Mouse (Mus musculus): ENCODE data around the gene Ldlrad1. TPM values are rescaled to one million over a fixed set of nuclear protein-coding genes. Genes with fewer than 3 reads are reported as not detected.

The Ldlrad1 gene
- polyA plus RNA-seq, 1 experiment = not detected

DNA sequence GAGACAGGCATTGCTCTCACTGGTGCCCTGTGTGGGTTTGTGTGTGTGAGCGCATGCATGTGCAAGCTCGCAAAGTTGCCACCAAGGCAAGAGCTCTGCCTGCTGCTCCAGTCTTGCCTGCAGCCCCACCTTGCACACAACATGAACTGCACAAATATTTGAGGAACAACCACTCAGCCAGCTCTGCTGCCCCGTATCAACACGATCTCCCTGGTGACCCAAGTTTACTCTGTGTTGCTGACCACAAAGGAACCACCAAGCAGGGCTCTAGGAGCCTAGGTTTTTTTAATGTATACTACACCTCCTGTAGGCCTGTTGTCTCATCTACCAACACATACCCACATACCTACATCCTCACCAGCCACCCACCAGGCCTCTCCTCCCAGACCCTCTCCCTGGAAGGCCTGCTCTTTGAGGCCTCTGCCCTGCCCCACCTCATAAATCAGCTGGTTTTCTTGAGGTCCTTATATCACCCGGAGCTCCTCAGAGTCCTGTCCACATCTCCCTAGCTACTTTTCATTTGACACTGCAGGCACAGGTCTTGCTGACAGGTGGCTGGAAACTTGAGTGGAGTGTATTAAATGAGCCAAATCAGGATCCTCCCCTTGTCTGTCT lies 1.6 kb downstream of the Ldlrad1 start:
- TF ChIP-seq SRF (IDR thresholded peaks at IDR 0.05; ENCODE audit: control insufficient read depth, insufficient read length, low read depth) (no peak), USF1 (IDR thresholded peaks at IDR 0.05; ENCODE audit: low read depth) (no peak)
- H3K27me3 ChIP-seq (ENCODE audit: control insufficient read depth, insufficient read depth, insufficient read length) = no peaks in the 10 kb centered on the region
- H3ac ChIP-seq (ENCODE audit: control insufficient read depth, insufficient read length) = no peak overlapping the region
- H3K36me3 ChIP-seq (ENCODE audit: control insufficient read depth, insufficient read depth) = no peaks in the 10 kb centered on the region
- no peak overlapping the region for H3K4me3 ChIP-seq
- no peaks in the 10 kb centered on the region for H3K79me2 ChIP-seq (ENCODE audit: control insufficient read depth, insufficient read depth)
- H3K4me2 ChIP-seq (ENCODE audit: low read depth) = no peak overlapping the region

DNA sequence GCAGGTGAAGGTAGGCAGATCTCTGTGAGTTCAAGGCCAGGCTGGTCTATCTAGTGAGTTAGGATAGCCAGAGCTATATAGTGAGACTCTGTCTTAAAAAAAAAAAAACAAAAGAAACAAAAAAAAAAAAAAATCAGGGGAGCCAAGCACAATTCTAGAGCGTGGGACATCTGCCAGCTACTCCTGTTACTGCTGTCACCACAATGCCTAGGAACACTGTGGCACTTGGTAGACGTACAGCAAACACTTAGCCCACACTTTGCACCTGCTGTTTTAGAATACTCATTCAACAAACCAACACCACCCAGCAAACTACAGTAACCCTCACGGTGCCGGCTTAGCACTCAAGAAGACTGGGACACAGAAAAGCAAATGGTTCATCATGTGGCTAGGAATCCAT lies 2.5 kb downstream of the Ldlrad1 start:
- H3K27me3 ChIP-seq (ENCODE audit: control insufficient read depth, insufficient read depth, insufficient read length) = no peaks in the 10 kb centered on the region
- peak in 1 of 3 experiments; percentile 5 for TF ChIP-seq MYOG (IDR thresholded peaks at IDR 0.05; ENCODE audit: control insufficient read depth in 1 of 3, insufficient read depth in 1 of 3, insufficient read length in 2 of 3, low read depth in 2 of 3)
- no peak for TF ChIP-seq REST (IDR thresholded peaks at IDR 0.05; ENCODE audit: insufficient read depth, insufficient read length)
- TF ChIP-seq MYOD1 (IDR thresholded peaks at IDR 0.05; ENCODE audit: control insufficient read depth in 1 of 3, insufficient read length in 2 of 3, low read depth in 2 of 3) = peak in 1 of 3 experiments; percentile 52
- no peaks in the 10 kb centered on the region for H3K79me2 ChIP-seq (ENCODE audit: control insufficient read depth, insufficient read depth)
- H3K4me2 ChIP-seq (ENCODE audit: low read depth) = no peak overlapping the region
- no peaks in the 10 kb centered on the region for H3K36me3 ChIP-seq (ENCODE audit: control insufficient read depth, insufficient read depth)
- H3ac ChIP-seq (ENCODE audit: control insufficient read depth, insufficient read length) = no peak overlapping the region
- no peak overlapping the region for H3K4me3 ChIP-seq

DNA sequence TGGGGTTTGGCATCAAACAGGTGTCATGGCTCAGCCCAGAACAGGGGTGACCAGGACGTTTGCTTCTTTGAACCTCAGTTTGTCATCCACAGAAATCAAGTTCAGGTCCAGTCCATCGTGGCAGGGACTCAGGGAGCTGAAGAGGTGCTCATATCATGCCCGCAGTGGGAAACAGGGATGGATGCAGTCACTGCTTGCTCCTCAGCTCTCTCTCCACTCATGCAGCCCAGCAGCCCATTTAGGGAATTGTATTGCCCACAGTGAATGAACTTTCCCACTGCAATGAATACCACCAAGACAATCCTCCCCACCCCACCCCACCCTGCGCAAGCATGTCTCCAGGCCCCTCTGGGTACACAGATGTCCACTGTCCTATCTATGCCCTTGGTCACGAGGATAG lies 3.0 kb downstream of the Ldlrad1 start:
- no peak overlapping the region for H3K4me3 ChIP-seq
- TF ChIP-seq POLR2A (IDR thresholded peaks at IDR 0.05; ENCODE audit: insufficient read length, low read depth) (no peak), MAX (IDR thresholded peaks at IDR 0.05; ENCODE audit: low read depth) (no peak), REST (IDR thresholded peaks at IDR 0.05; ENCODE audit: insufficient read depth, insufficient read length) (no peak), MYOD1 (IDR thresholded peaks at IDR 0.05; ENCODE audit: control insufficient read depth in 1 of 3, insufficient read length in 2 of 3, low read depth in 2 of 3) (no peak), USF1 (IDR thresholded peaks at IDR 0.05; ENCODE audit: low read depth) (no peak), SRF (IDR thresholded peaks at IDR 0.05; ENCODE audit: control insufficient read depth, insufficient read length, low read depth) (no peak)
- H3K79me2 ChIP-seq (ENCODE audit: control insufficient read depth, insufficient read depth) = no peaks in the 10 kb centered on the region
- H3K36me3 ChIP-seq (ENCODE audit: control insufficient read depth, insufficient read depth) = no peaks in the 10 kb centered on the region
- no peak overlapping the region for H3ac ChIP-seq (ENCODE audit: control insufficient read depth, insufficient read length)
- H3K4me2 ChIP-seq (ENCODE audit: low read depth) = no peak overlapping the region
- H3K27me3 ChIP-seq (ENCODE audit: control insufficient read depth, insufficient read depth, insufficient read length) = no peaks in the 10 kb centered on the region

DNA sequence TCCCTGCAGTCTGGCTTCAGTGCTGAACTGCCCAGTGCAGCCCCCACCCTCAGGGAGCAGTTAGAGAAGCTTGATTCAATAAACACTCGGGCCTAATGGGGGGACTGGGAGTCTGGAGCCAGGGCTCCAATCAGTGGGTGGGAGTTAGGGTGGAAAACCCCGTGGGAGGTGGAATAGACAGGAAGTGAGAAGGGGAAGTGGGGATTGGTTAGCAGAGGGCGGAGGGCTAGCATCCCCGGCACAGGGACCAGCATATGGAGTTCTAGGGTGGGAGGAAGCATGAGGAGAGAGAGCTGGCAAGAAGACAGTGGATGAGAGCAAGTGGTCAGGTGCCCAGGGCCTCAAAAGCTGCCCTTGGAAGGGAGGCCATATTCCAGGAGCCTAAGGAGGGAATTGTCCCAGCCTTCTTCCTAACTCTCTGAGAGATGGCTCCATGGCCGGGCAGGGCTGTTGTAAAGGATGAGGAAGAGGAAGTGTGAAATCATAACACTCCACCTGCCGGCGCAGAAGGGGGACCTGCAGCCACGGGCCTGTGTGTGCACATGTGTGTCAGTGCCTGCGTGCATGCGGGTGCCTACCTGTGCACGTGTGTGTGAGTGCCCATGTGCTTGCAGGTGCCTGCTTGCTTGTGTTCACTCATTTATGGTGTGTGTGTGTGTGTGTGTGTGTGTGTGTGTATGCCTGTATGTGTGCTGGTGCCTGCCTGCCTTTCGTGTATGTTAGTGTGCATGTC lies 4.5 kb downstream of the Ldlrad1 start:
- Histone ChIP-seq H3K79me2 (ENCODE audit: control insufficient read depth, insufficient read depth) (no peaks in the 10 kb centered on the region), H3K27me3 (ENCODE audit: control insufficient read depth, insufficient read depth, insufficient read length) (no peaks in the 10 kb centered on the region), H3K36me3 (ENCODE audit: control insufficient read depth, insufficient read depth) (no peaks in the 10 kb centered on the region), H3K4me2 (ENCODE audit: low read depth) (no peak overlapping the region), H3K4me3 (no peak overlapping the region), H3ac (ENCODE audit: control insufficient read depth, insufficient read length) (no peak overlapping the region)
- TF ChIP-seq POLR2AphosphoS2 (IDR thresholded peaks at IDR 0.05; ENCODE audit: insufficient read length, low read depth) (no peak), CEBPB (IDR thresholded peaks at IDR 0.05; ENCODE audit: insufficient read depth, poor library complexity, severe bottlenecking) (no peak), REST (IDR thresholded peaks at IDR 0.05; ENCODE audit: insufficient read depth, insufficient read length) (no peak), SRF (IDR thresholded peaks at IDR 0.05; ENCODE audit: control insufficient read depth, insufficient read length, low read depth) (no peak), MYOG (IDR thresholded peaks at IDR 0.05; ENCODE audit: control insufficient read depth in 1 of 3, insufficient read depth in 1 of 3, insufficient read length in 2 of 3, low read depth in 2 of 3) (no peak), POLR2A (IDR thresholded peaks at IDR 0.05; ENCODE audit: insufficient read length, low read depth) (no peak), MYOD1 (IDR thresholded peaks at IDR 0.05; ENCODE audit: control insufficient read depth in 1 of 3, insufficient read length in 2 of 3, low read depth in 2 of 3) (no peak), MAX (IDR thresholded peaks at IDR 0.05; ENCODE audit: low read depth) (no peak), TCF12 (IDR thresholded peaks at IDR 0.05; ENCODE audit: insufficient read depth, poor library complexity, severe bottlenecking) (no peak)

DNA sequence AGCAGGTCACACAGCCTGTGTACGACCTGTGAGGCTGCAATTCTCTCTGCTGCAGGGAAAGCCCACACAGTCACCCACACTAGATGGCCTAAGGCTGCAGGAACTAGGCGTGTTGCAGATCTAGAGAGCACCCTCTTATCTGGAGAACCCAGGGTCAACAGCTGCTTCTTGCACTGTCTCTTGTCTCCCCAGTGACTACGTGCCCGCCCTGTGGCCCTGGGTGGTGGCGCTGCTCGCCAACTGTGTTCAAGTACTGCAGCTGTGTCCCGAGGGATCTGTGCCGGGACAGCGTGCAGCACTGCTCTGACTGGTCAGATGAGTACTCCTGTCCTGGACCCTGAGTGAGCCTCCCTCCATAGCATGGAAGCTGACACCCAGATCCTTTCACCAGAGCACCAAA lies 8.6 kb downstream of the Ldlrad1 start:
- Histone ChIP-seq H3K4me3 (no peak overlapping the region), H3K36me3 (ENCODE audit: control insufficient read depth, insufficient read depth) (no peaks in the 10 kb centered on the region), H3K79me2 (ENCODE audit: control insufficient read depth, insufficient read depth) (no peaks in the 10 kb centered on the region), H3K4me2 (ENCODE audit: low read depth) (no peak overlapping the region), H3K27me3 (ENCODE audit: control insufficient read depth, insufficient read depth, insufficient read length) (no peaks in the 10 kb centered on the region), H3ac (ENCODE audit: control insufficient read depth, insufficient read length) (no peak overlapping the region)
- TF ChIP-seq MYOG (IDR thresholded peaks at IDR 0.05; ENCODE audit: control insufficient read depth in 1 of 3, insufficient read depth in 1 of 3, insufficient read length in 2 of 3, low read depth in 2 of 3) (peak in 2 of 3 experiments; percentile 73 to 79), TCF3 (IDR thresholded peaks at IDR 0.05; ENCODE audit: insufficient read length, low read depth) (no peak), SRF (IDR thresholded peaks at IDR 0.05; ENCODE audit: control insufficient read depth, insufficient read length, low read depth) (no peak), TCF12 (IDR thresholded peaks at IDR 0.05; ENCODE audit: insufficient read depth, poor library complexity, severe bottlenecking) (no peak), POLR2A (IDR thresholded peaks at IDR 0.05; ENCODE audit: insufficient read length, low read depth) (no peak), MYOD1 (IDR thresholded peaks at IDR 0.05; ENCODE audit: control insufficient read depth in 1 of 3, insufficient read length in 2 of 3, low read depth in 2 of 3) (peak in 1 of 3 experiments; percentile 35), CEBPB (IDR thresholded peaks at IDR 0.05; ENCODE audit: insufficient read depth, poor library complexity, severe bottlenecking) (no peak), USF1 (IDR thresholded peaks at IDR 0.05; ENCODE audit: low read depth) (no peak)

All from myocyte (in vitro differentiated cells).